Mouse (Mus musculus) lung, postnatal 0 days (tissue): ENCODE results near the gene Lgals9. TPM values are rescaled to one million over a fixed set of nuclear protein-coding genes. Genes with fewer than 3 reads are reported as not detected.
A peak's percentile ranks its signal among the peaks of the same experiment; 100 is the strongest.

Source experiments
- ATAC-seq: fragments of 200-750 bp; cut with Nextera tagmentation; 2 replicates; pipeline ENCODE4 v1.8.0; 2017; ENCODE audit warnings: moderate library complexity
- DNase-seq: peaks from one replicate; pipeline ENCODE4 v3.0.0-alpha.2; 2016; ENCODE audit warnings: low spot score
- H3K27ac ChIP-seq: fragments of 300-500 bp; sonication (generic); 2 replicates; pipeline ENCODE4 v1.5.1; 2014; ENCODE audit warnings: antibody characterized with exemption, mild to moderate bottlenecking, low read length, mixed read lengths
- H3K27me3 ChIP-seq: fragments of 300-500 bp; sonication (generic); replicated peaks from 2 replicates; pipeline ENCODE4 v1.6.1; 2014; ENCODE audit warnings: low read length, mixed read lengths; ENCODE audit not compliant: insufficient read depth
- H3K36me3 ChIP-seq: fragments of 300-500 bp; sonication (generic); 2 replicates; pipeline ENCODE4 v1.6.1; 2014; ENCODE audit warnings: low read length, mixed read lengths; ENCODE audit not compliant: insufficient read depth
- H3K4me1 ChIP-seq: fragments of 300-500 bp; sonication (generic); 2 replicates; pipeline ENCODE4 v1.6.1; 2014; ENCODE audit warnings: antibody characterized with exemption, low read depth, low read length, mixed read lengths; ENCODE audit not compliant: insufficient read depth
- H3K4me2 ChIP-seq: fragments of 300-500 bp; sonication (generic); replicated peaks from 2 replicates; pipeline ENCODE4 v1.6.1; 2014; ENCODE audit warnings: low read depth, mild to moderate bottlenecking, low read length, moderate library complexity, mixed read lengths
- H3K4me3 ChIP-seq: fragments of 300-500 bp; sonication (generic); 2 replicates; pipeline ENCODE4 v1.5.1; 2014; ENCODE audit warnings: low read depth, low read length
- H3K9ac ChIP-seq: fragments of 300-500 bp; sonication (generic); replicated peaks from 2 replicates; pipeline ENCODE4 v1.6.1; 2014; ENCODE audit warnings: low read depth, mild to moderate bottlenecking
- H3K9me3 ChIP-seq: fragments of 300-500 bp; sonication (generic); 2 replicates; pipeline ENCODE4 v1.6.1; 2016; ENCODE audit warnings: low read length, mixed read lengths
- CTCF ChIP-seq: IDR thresholded peaks from 2 replicates; pipeline ENCODE4 v1.5.1; 2016; ENCODE audit warnings: antibody characterized with exemption, mild to moderate bottlenecking
- EP300 ChIP-seq: IDR thresholded peaks from 2 replicates; pipeline ENCODE4 v1.6.1; 2016; ENCODE audit warnings: antibody characterized with exemption, mild to moderate bottlenecking, control low read depth
- WGBS: fragments of 180-500 bp; shearing (Covaris S2); extraction: QIAGEN DNeasy Blood & Tissue Kit; methylation state at CpG from one replicate; pipeline ENCODE4 v1.1.7; 2014; 5-methylcytosine and 5-hydroxymethylcytosine counted together
- polyA plus RNA-seq: library from polyadenylated mRNA; unstranded; fragments of >200 nt; fragmentation: Nextera tagmentation; extraction: Ambion mirVana; gene quantifications from 2 replicates; pipeline ENCODE4 v1.2.1, GENCODE M21; 2015

Gene Lgals9
- polyA plus RNA-seq, 1 experiment from 2014 or later, result 137 TPM

- H3K9me3 ChIP-seq, result no peaks in the 10 kb centered on the region
- H3K9ac ChIP-seq, result no peak overlapping the region
- DNase-seq (no peak), ATAC-seq (no peak)
- H3K27me3 ChIP-seq, result no peaks in the 10 kb centered on the region
- no peaks in the 10 kb centered on the region for H3K36me3 ChIP-seq
- H3K4me3 ChIP-seq, result no peak overlapping the region
- no peak overlapping the region for H3K4me2 ChIP-seq
- TF ChIP-seq EP300 (no peak), CTCF (no peak)
- peak overlapping the region; percentile 81 for H3K27ac ChIP-seq
- 67% methylated on average over 7 of the region's 7 CpGs for WGBS
- 0 out of 2 replicates have a peak, but pooled peaks cover 6% of the 10 kb centered on the region for H3K4me1 ChIP-seq
Observed at GRCm38 (mm10) chr11:78934307-78934706, 50.4 kb downstream of the Lgals9 start.

- ATAC-seq (peak; percentile 74), DNase-seq (peak; percentile 82)
- no peak overlapping the region for H3K4me2 ChIP-seq
- no peaks in the 10 kb centered on the region for H3K9me3 ChIP-seq
- peaks cover 23% of the 10 kb centered on the region; the same call in 1 of the 2 replicates for H3K27me3 ChIP-seq
- H3K4me3 ChIP-seq, result no peak overlapping the region
- peaks cover 12% of the 10 kb centered on the region; the same call in 1 of the 2 replicates for H3K4me1 ChIP-seq
- TF ChIP-seq EP300, result no peak
- no peak for TF ChIP-seq CTCF
- H3K36me3 ChIP-seq, result no peaks in the 10 kb centered on the region
- WGBS, result 20% methylated on average over 5 of the region's 5 CpGs
- no peak overlapping the region for H3K9ac ChIP-seq
- no peak overlapping the region for H3K27ac ChIP-seq
Observed at GRCm38 (mm10) chr11:78929345-78929744, 55.4 kb downstream of the Lgals9 start.

GRCm38 (mm10) chr11:78924916-78925315 is 59.8 kb downstream of the Lgals9 start:
- ATAC-seq (peak; percentile 77), DNase-seq (peak; percentile 33)
- peak overlapping the region; percentile 61 for H3K4me2 ChIP-seq
- 0 out of 2 replicates have a peak overlapping the region, but pooled peaks have one; percentile 14 for H3K27ac ChIP-seq
- H3K4me1 ChIP-seq, result peaks cover 12% of the 10 kb centered on the region; the same call in 1 of the 2 replicates
- under 1% methylated on average over 37 of the region's 37 CpGs for WGBS
- TF ChIP-seq CTCF, result no peak
- TF ChIP-seq EP300, result no peak
- peaks cover 28% of the 10 kb centered on the region; the same call in 1 of the 2 replicates for H3K27me3 ChIP-seq
- H3K4me3 ChIP-seq, result peak overlapping the region; percentile 35
- H3K36me3 ChIP-seq, result no peaks in the 10 kb centered on the region
- H3K9ac ChIP-seq, result 0 out of 2 replicates have a peak overlapping the region, but pooled peaks have one; percentile 26
- no peaks in the 10 kb centered on the region for H3K9me3 ChIP-seq

GRCm38 (mm10) chr11:78924111-78924510 is 60.6 kb downstream of the Lgals9 start:
- Histone ChIP-seq H3K9me3 (no peaks in the 10 kb centered on the region), H3K4me3 (no peak overlapping the region), H3K27me3 (peaks cover 28% of the 10 kb centered on the region; the same call in 1 of the 2 replicates), H3K4me2 (0 out of 2 replicates have a peak overlapping the region, but pooled peaks have one; percentile 61), H3K4me1 (peaks cover 7% of the 10 kb centered on the region; the same call in 1 of the 2 replicates), H3K27ac (peak overlapping the region; percentile 55; the same call in 1 of the 2 replicates), H3K36me3 (no peaks in the 10 kb centered on the region), H3K9ac (no peak overlapping the region)
- DNase-seq (peak; percentile 14), ATAC-seq (no peak)
- WGBS, result 6% methylated on average over 9 of the region's 9 CpGs
- 0 out of 2 replicates have a peak, but pooled peaks have one; percentile 12 for TF ChIP-seq CTCF
- no peak for TF ChIP-seq EP300

GRCm38 (mm10) chr11:78922678-78923407 is 61.9 kb downstream of the Lgals9 start:
- ATAC-seq (peak; percentile 43; the same call in 1 of the 2 replicates), DNase-seq (peak; percentile 79)
- TF ChIP-seq CTCF (peak; percentile 93), EP300 (no peak)
- Histone ChIP-seq H3K36me3 (no peaks in the 10 kb centered on the region), H3K27me3 (peaks cover 28% of the 10 kb centered on the region; the same call in 1 of the 2 replicates), H3K4me2 (no peak overlapping the region), H3K9me3 (no peaks in the 10 kb centered on the region), H3K9ac (no peak overlapping the region), H3K4me1 (peaks cover 7% of the 10 kb centered on the region; the same call in 1 of the 2 replicates), H3K4me3 (no peak overlapping the region), H3K27ac (no peak overlapping the region)
- WGBS, result 38% methylated on average over 8 of the region's 8 CpGs

- Histone ChIP-seq H3K9me3 (no peaks in the 10 kb centered on the region), H3K4me2 (no peak within 1 kb of the TSS), H3K4me1 (peaks cover 7% of the 10 kb centered on the region; the same call in 1 of the 2 replicates), H3K9ac (no peak within 1 kb of the TSS), H3K27ac (no peak within 1 kb of the TSS), H3K4me3 (no peak within 1 kb of the TSS), H3K27me3 (peaks cover 15% of the 10 kb centered on the region; the same call in 1 of the 2 replicates), H3K36me3 (no peaks in the 10 kb centered on the region)
- no peak for TF ChIP-seq CTCF
- TF ChIP-seq EP300, result no peak
- ATAC-seq, result no peak
- no peak for DNase-seq
- WGBS, result 47% methylated on average over 6 of the region's 6 CpGs
Observed at GRCm38 (mm10) chr11:78920411-78920939, 64.3 kb downstream of the Lgals9 start, which contains the start of gene Nos2. Gene Nos2, plus strand, starts transcription at chr11:78920787.
